Mouse (Mus musculus) intestine, embryonic 14.5 days (tissue): Measurements from ENCODE around the gene Pptc7. TPM values are rescaled to one million over a fixed set of nuclear protein-coding genes. Genes with fewer than 3 reads are reported as not detected.
A peak's percentile ranks its signal among the peaks of the same experiment; 100 is the strongest.

ENCODE experiments used
- ATAC-seq: fragments of 200-750 bp; cut with Nextera tagmentation; replicated peaks from 2 replicates; pipeline ENCODE4 v1.8.0; 2017; ENCODE audit warnings: low read depth, moderate number of reproducible peaks, moderate TSS enrichment, moderate library complexity; ENCODE audit not compliant: low FRiP score, low TSS enrichment
- DNase-seq: peaks from one replicate; pipeline ENCODE4 v3.0.0-alpha.2; 2018; ENCODE audit warnings: low spot score
- H3K27ac ChIP-seq: fragments of 300-500 bp; sonication (generic); 2 replicates; pipeline ENCODE4 v1.5.1; 2014; ENCODE audit warnings: low read depth, mild to moderate bottlenecking, control low read depth
- H3K27me3 ChIP-seq: fragments of 300-500 bp; sonication (generic); replicated peaks from 2 replicates; pipeline ENCODE4 v1.6.1; 2014; ENCODE audit warnings: low read length, control low read depth; ENCODE audit not compliant: control insufficient read depth, insufficient read depth
- H3K36me3 ChIP-seq: fragments of 300-500 bp; sonication (generic); 2 replicates; pipeline ENCODE4 v1.6.1; 2014; ENCODE audit warnings: low read length, control low read depth; ENCODE audit not compliant: control insufficient read depth, insufficient read depth
- H3K4me1 ChIP-seq: fragments of 300-500 bp; sonication (generic); replicated peaks from 2 replicates; pipeline ENCODE4 v1.6.1; 2014; ENCODE audit warnings: low read length, control low read depth, mixed read lengths; ENCODE audit not compliant: control insufficient read depth, insufficient read depth
- H3K4me2 ChIP-seq: fragments of 300-500 bp; sonication (generic); 2 replicates; pipeline ENCODE4 v1.6.1; 2014; ENCODE audit warnings: low read length
- H3K4me3 ChIP-seq: fragments of 300-500 bp; sonication (generic); 2 replicates; pipeline ENCODE4 v1.5.1; 2014; ENCODE audit warnings: low read depth, low read length, control low read depth, mixed read lengths
- H3K9ac ChIP-seq: fragments of 300-500 bp; sonication (generic); 2 replicates; pipeline ENCODE4 v1.6.1; 2014; ENCODE audit warnings: mild to moderate bottlenecking, low read length
- H3K9me3 ChIP-seq: fragments of 300-500 bp; sonication (generic); 2 replicates; pipeline ENCODE4 v1.6.1; 2016; ENCODE audit warnings: low read length, control low read depth; ENCODE audit not compliant: control insufficient read depth
- WGBS: fragments of 180-500 bp; shearing (Covaris S2); extraction: QIAGEN DNeasy Blood & Tissue Kit; methylation state at CpG from one replicate; pipeline ENCODE4 v1.1.7; 2014; 5-methylcytosine and 5-hydroxymethylcytosine counted together
- polyA plus RNA-seq: library from polyadenylated mRNA; unstranded; fragments of >200 nt; fragmentation: Nextera tagmentation; extraction: Ambion mirVana; gene quantifications from 2 replicates; pipeline ENCODE4 v1.2.1, GENCODE M21; 2014

Pptc7 gene
- polyA plus RNA-seq, 1 experiment from 2014 or later = 10.8 TPM

- Histone ChIP-seq H3K4me3 (no peak overlapping the region), H3K4me1 (no peaks in the 10 kb centered on the region), H3K9ac (no peak overlapping the region), H3K4me2 (no peak overlapping the region), H3K27ac (no peak overlapping the region), H3K9me3 (no peaks in the 10 kb centered on the region), H3K27me3 (no peaks in the 10 kb centered on the region), H3K36me3 (no peaks in the 10 kb centered on the region)
- 10% methylated on average over 5 of the region's 5 CpGs for WGBS
- 0 out of 2 replicates have a peak, but pooled peaks have one; percentile 50 for ATAC-seq
- DNase-seq = peak; percentile 85
Measured at GRCm38 (mm10) chr5:122344260-122344659, 60.1 kb downstream of the Pptc7 start.

- Histone ChIP-seq H3K9ac (no peak overlapping the region), H3K4me2 (no peak overlapping the region), H3K27ac (no peak overlapping the region), H3K27me3 (no peaks in the 10 kb centered on the region), H3K9me3 (no peaks in the 10 kb centered on the region), H3K4me1 (no peaks in the 10 kb centered on the region), H3K4me3 (no peak overlapping the region), H3K36me3 (no peaks in the 10 kb centered on the region)
- no peak for DNase-seq
- WGBS = 78% methylated on average over 4 of the region's 4 CpGs
- ATAC-seq = no peak
Measured at GRCm38 (mm10) chr5:122345777-122346176, 61.6 kb downstream of the Pptc7 start.

GRCm38 (mm10) chr5:122353807-122354491 is 69.8 kb downstream of the Pptc7 start, which contains the start of the genes Rad9b and Vps29:
TSS of gene Rad9b (minus strand) at chr5:122354233.
TSS of gene Vps29 (plus strand) at chr5:122354369.
- H3K9ac ChIP-seq = peak within 1 kb of the TSS; percentile 79
- peak within 1 kb of the TSS; percentile 79 for H3K4me2 ChIP-seq
- ATAC-seq = peak; percentile 92
- peak within 1 kb of the TSS; percentile 69 for H3K4me3 ChIP-seq
- H3K9me3 ChIP-seq = no peaks in the 10 kb centered on the region
- peak within 1 kb of the TSS; percentile 62; the same call in 1 of the 2 replicates for H3K27ac ChIP-seq
- WGBS = under 1% methylated on average over 51 of the region's 51 CpGs
- DNase-seq = peak; percentile 100
- no peaks in the 10 kb centered on the region for H3K27me3 ChIP-seq
- H3K4me1 ChIP-seq = peaks cover 4% of the 10 kb centered on the region; the same call in 1 of the 2 replicates
- 0 out of 2 replicates have a peak, but pooled peaks cover 3% of the 10 kb centered on the region for H3K36me3 ChIP-seq

GRCm38 (mm10) chr5:122354492-122355067 is 70.4 kb downstream of the Pptc7 start:
- Histone ChIP-seq H3K4me1 (peaks cover 4% of the 10 kb centered on the region; the same call in 1 of the 2 replicates), H3K9me3 (no peaks in the 10 kb centered on the region), H3K4me3 (peak overlapping the region; percentile 69), H3K9ac (peak overlapping the region; percentile 79), H3K27me3 (no peaks in the 10 kb centered on the region), H3K4me2 (peak overlapping the region; percentile 79), H3K27ac (peak overlapping the region; percentile 62; the same call in 1 of the 2 replicates), H3K36me3 (0 out of 2 replicates have a peak, but pooled peaks cover 3% of the 10 kb centered on the region)
- DNase-seq (no peak), ATAC-seq (peak; percentile 28)
- under 1% methylated on average over 48 of the region's 57 CpGs for WGBS

- H3K4me3 ChIP-seq = peak within 1 kb of the TSS; percentile 75
- H3K27ac ChIP-seq = peak within 1 kb of the TSS; percentile 94
- no peaks in the 10 kb centered on the region for H3K9me3 ChIP-seq
- DNase-seq = no peak
- peak within 1 kb of the TSS; percentile 70 for H3K9ac ChIP-seq
- WGBS = 1% methylated on average over 33 of the region's 46 CpGs
- H3K4me2 ChIP-seq = peak within 1 kb of the TSS; percentile 70
- ATAC-seq = peak; percentile 84
- H3K36me3 ChIP-seq = peaks cover 33% of the 10 kb centered on the region
- H3K4me1 ChIP-seq = peaks cover 7% of the 10 kb centered on the region
- H3K27me3 ChIP-seq = no peaks in the 10 kb centered on the region
Measured at GRCm38 (mm10) chr5:122371591-122372191, 87.5 kb downstream of the Pptc7 start, which contains the start of gene Gpn3. TSS of gene Gpn3 (plus strand) at chr5:122371876.

- peaks cover 31% of the 10 kb centered on the region for H3K36me3 ChIP-seq
- DNase-seq (peak; percentile 98), ATAC-seq (peak; percentile 90)
- H3K9me3 ChIP-seq = no peaks in the 10 kb centered on the region
- peak within 1 kb of the TSS; percentile 94 for H3K27ac ChIP-seq
- WGBS = under 1% methylated on average over 53 of the region's 53 CpGs
- H3K4me1 ChIP-seq = peaks cover 7% of the 10 kb centered on the region
- peak within 1 kb of the TSS; percentile 70 for H3K9ac ChIP-seq
- no peaks in the 10 kb centered on the region for H3K27me3 ChIP-seq
- peak within 1 kb of the TSS; percentile 70 for H3K4me2 ChIP-seq
- peak within 1 kb of the TSS; percentile 75 for H3K4me3 ChIP-seq
Measured at GRCm38 (mm10) chr5:122372192-122372769, 88.1 kb downstream of the Pptc7 start, which contains the start of gene Fam216a. TSS of gene Fam216a (minus strand) at chr5:122372364.

- H3K9me3 ChIP-seq = no peaks in the 10 kb centered on the region
- whole genome bisulfite sequencing = 13% methylated on average over 5 of the region's 5 CpGs
- peak overlapping the region; percentile 70 for H3K9ac ChIP-seq
- ATAC-seq (no peak), DNase-seq (no peak)
- peaks cover 25% of the 10 kb centered on the region for H3K36me3 ChIP-seq
- no peaks in the 10 kb centered on the region for H3K27me3 ChIP-seq
- peaks cover 7% of the 10 kb centered on the region for H3K4me1 ChIP-seq
- H3K4me2 ChIP-seq = peak overlapping the region; percentile 70
- H3K4me3 ChIP-seq = peak overlapping the region; percentile 75
- H3K27ac ChIP-seq = peak overlapping the region; percentile 94; the same call in 1 of the 2 replicates
Measured at GRCm38 (mm10) chr5:122372878-122373277, 88.7 kb downstream of the Pptc7 start.
